Mouse (Mus musculus) heart, embryonic 16.5 days (tissue): ENCODE measurements around the gene Mt4. TPM values are rescaled to one million over a fixed set of nuclear protein-coding genes. Genes with fewer than 3 reads are reported as not detected.
A peak's percentile ranks its signal among the peaks of the same experiment; 100 is the strongest.

ENCODE experiments used
- ATAC-seq: fragments of 200-750 bp; cut with Nextera tagmentation; replicated peaks from 2 replicates; pipeline ENCODE4 v1.8.0; 2017; ENCODE audit warnings: moderate number of reproducible peaks; ENCODE audit not compliant: insufficient read depth, low FRiP score; ENCODE audit errors: extremely low read depth
- H3K27ac ChIP-seq: fragments of 300-500 bp; sonication (generic); 2 replicates; pipeline ENCODE4 v1.5.1; 2014; ENCODE audit warnings: mild to moderate bottlenecking, low read length, control low read depth, moderate library complexity
- H3K27me3 ChIP-seq: fragments of 300-500 bp; sonication (generic); 2 replicates; pipeline ENCODE4 v1.6.1; 2014; ENCODE audit warnings: low read length, mixed read lengths; ENCODE audit not compliant: control insufficient read depth, insufficient read depth
- H3K36me3 ChIP-seq: fragments of 300-500 bp; sonication (generic); 2 replicates; pipeline ENCODE4 v1.6.1; 2014; ENCODE audit not compliant: control insufficient read depth, insufficient read depth
- H3K4me1 ChIP-seq: fragments of 300-500 bp; sonication (generic); 2 replicates; pipeline ENCODE4 v1.6.1; 2014; ENCODE audit warnings: low read length, mixed read lengths; ENCODE audit not compliant: control insufficient read depth, insufficient read depth
- H3K4me2 ChIP-seq: fragments of 300-500 bp; sonication (generic); 2 replicates; pipeline ENCODE4 v1.6.1; 2014; ENCODE audit warnings: low read depth, mild to moderate bottlenecking, control low read depth, low read length
- H3K4me3 ChIP-seq: fragments of 300-500 bp; sonication (generic); 2 replicates; pipeline ENCODE4 v1.5.1; 2014; ENCODE audit warnings: mild to moderate bottlenecking, control low read depth, low read length
- H3K9ac ChIP-seq: fragments of 300-500 bp; sonication (generic); 2 replicates; pipeline ENCODE4 v1.6.1; 2014; ENCODE audit warnings: low read length, control low read depth
- H3K9me3 ChIP-seq: fragments of 300-500 bp; sonication (generic); replicated peaks from 2 replicates; pipeline ENCODE4 v1.6.1; 2016; ENCODE audit warnings: low read length; ENCODE audit not compliant: control insufficient read depth
- WGBS: fragments of 180-500 bp; shearing (Covaris S2); extraction: QIAGEN DNeasy Blood & Tissue Kit; methylation state at CpG from one replicate; pipeline ENCODE4 v1.1.7; 2014; 5-methylcytosine and 5-hydroxymethylcytosine counted together
- polyA plus RNA-seq: library from polyadenylated mRNA; unstranded; fragments of >200 nt; fragmentation: Nextera tagmentation; extraction: Ambion mirVana; gene quantifications from 2 replicates; pipeline ENCODE4 v1.2.1, GENCODE M21; 2015

Mt4 gene
- polyA plus RNA-seq, 1 experiment from 2014 or later = not detected

DNA sequence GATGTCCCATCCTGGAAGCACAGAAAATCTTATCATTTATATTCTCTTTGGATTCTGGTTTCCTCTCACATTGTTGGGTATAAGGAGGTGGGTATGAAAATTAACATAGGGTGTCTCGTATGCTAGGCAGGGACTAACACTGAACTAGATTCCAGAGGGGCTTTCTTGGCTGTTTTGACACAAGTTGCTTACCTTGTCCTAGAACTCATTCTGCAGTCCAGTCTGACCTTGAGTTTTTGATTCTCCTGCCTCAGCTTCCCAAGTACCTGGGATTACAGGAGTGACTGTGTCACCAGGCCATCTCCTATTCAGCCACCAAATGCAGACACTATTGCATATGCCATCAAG, 43.5 kb downstream of the Mt4 start:
- peak overlapping the region; percentile 95 for H3K27ac ChIP-seq

DNA sequence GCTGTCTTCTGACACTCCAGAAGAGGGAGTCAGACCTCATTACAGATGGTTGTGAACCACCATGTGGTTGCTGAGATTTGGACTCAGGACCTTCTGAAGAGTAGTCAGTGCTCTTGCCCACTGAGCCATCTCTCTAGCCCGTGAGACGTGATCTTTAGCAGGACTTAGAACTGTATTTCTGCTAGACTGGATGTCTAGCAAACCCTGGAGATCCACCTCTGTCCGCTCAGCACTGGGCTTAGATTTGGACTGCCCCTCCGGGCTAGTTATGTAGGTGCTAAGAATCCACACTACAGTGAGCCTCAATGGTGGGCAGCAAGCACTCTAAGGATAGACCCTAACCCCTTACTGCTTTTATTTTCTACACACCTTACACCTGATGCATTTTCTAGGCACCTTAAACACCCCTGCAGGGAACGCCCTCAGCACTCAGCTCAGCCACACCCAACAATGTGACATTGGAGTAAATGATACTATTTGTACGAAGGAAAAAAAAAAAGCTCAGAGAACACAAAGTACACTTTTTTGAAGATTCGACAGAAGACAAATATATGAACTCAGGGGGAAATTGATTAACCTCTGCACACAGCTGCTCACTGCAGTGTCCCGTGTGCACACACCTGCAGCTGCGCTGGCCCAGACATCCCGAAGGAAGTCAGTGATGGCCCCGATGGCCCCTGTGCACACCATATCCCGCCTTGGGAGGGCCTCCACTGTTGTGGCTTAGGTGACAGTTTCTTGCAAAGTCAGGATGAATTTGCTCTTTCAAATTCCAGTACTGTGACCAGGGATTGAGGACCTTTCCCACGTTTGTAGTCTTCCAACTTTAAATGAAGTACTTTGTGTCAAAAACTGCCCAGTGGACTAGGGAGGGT, 45.3 kb downstream of the Mt4 start:
- H3K4me3 ChIP-seq = peak overlapping the region; percentile 48
- ATAC-seq = no peak
- peaks cover 11% of the 10 kb centered on the region; the same call in 1 of the 2 replicates for H3K27me3 ChIP-seq
- no peaks in the 10 kb centered on the region for H3K36me3 ChIP-seq
- peak overlapping the region; percentile 61 for H3K9ac ChIP-seq
- H3K27ac ChIP-seq = 0 out of 2 replicates have a peak overlapping the region, but pooled peaks have one; percentile 38
- H3K4me1 ChIP-seq = peaks cover 27% of the 10 kb centered on the region
- WGBS = 71% methylated on average over 13 of the region's 13 CpGs
- H3K4me2 ChIP-seq = peak overlapping the region; percentile 61
- H3K9me3 ChIP-seq = no peaks in the 10 kb centered on the region

More for the DNA sequence above, 43.5 kb downstream of the Mt4 start:
- Histone ChIP-seq H3K4me2 (peak overlapping the region; percentile 80), H3K9ac (peak overlapping the region; percentile 89), H3K9me3 (no peaks in the 10 kb centered on the region), H3K27me3 (peaks cover 19% of the 10 kb centered on the region), H3K36me3 (no peaks in the 10 kb centered on the region), H3K4me1 (peaks cover 24% of the 10 kb centered on the region), H3K4me3 (peak overlapping the region; percentile 72)
- ATAC-seq = no peak
- WGBS = 88% methylated on average over 1 of the region's 1 CpGs

DNA sequence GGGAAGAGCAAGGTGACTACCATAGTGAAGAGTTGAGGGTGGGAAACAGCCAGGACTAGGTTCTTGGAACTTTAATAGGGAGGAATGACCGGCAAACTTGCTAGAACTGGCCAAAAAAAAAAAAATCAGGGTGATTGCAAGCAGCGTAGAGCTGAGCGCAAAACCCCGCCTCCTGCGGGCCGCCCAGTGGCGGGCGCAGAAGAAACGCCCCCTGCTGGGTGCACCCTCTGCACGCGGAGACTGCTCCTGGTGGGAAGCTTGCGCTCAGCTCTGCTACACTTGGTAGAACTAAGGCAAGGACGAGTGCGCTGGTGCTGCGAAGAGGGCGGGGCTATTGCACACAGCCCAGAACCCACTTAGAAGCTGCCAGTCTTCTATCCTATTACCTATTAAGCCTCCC, 46.1 kb downstream of the Mt4 start:
- Histone ChIP-seq H3K4me2 (peak overlapping the region; percentile 61), H3K36me3 (no peaks in the 10 kb centered on the region), H3K27ac (peak overlapping the region; percentile 38), H3K4me3 (peak overlapping the region; percentile 48), H3K27me3 (peaks cover 11% of the 10 kb centered on the region; the same call in 1 of the 2 replicates), H3K9me3 (no peaks in the 10 kb centered on the region), H3K4me1 (peaks cover 27% of the 10 kb centered on the region), H3K9ac (peak overlapping the region; percentile 61)
- WGBS = 0% methylated on average over 16 of the region's 16 CpGs
- peak; percentile 79 for ATAC-seq

DNA sequence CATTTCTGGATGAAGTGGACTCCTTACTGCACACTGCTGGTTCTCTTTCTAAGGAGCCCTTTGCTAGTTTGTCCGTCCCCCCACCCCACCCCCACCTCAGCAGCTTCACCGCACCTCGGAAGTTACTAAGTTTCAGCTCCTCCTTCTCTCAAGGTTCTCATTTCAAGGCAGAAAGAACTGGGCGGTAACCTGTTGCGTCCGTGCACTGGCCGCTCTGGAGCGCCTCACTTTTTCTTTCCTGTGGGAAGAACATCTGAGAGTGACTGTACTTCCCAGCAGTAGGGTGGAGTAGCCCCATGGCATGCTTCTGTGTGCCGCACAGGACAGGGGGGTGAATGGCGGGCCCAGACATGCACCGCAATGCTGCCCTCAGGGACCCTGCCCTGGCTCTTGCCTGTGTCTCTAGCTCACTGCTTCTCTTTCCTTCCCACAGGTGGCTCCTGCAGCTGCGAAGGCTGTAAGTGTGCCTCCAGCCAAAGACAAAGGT, 47.4 kb downstream of the Mt4 start:
- peaks cover 11% of the 10 kb centered on the region; the same call in 1 of the 2 replicates for H3K27me3 ChIP-seq
- no peak overlapping the region for H3K4me3 ChIP-seq
- no peak for ATAC-seq
- H3K36me3 ChIP-seq = no peaks in the 10 kb centered on the region
- no peak overlapping the region for H3K27ac ChIP-seq
- no peaks in the 10 kb centered on the region for H3K9me3 ChIP-seq
- peaks cover 24% of the 10 kb centered on the region for H3K4me1 ChIP-seq
- 46% methylated on average over 12 of the region's 12 CpGs for WGBS
- H3K9ac ChIP-seq = no peak overlapping the region
- no peak overlapping the region for H3K4me2 ChIP-seq

DNA sequence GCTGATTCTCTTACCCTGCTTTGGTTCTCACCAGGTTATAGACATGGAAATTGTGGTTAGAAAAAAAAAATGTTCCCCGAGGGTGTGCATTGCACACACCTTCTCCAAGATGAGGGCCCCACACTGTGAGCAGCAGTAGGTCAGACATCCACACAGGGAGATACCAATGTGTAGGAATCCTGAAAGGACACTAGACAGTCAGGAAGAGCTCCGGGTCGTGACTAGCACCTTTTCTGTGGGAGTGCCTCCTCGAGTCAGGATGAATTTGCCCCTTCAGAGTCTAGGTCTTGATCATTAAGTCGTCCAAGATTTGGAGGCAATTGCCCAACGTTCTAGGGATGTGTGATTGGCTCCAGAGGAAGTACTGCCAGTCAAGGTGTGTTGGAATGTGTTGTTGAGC, 48.8 kb downstream of the Mt4 start:
- H3K9me3 ChIP-seq = no peaks in the 10 kb centered on the region
- H3K9ac ChIP-seq = no peak overlapping the region
- WGBS = 63% methylated on average over 6 of the region's 6 CpGs
- ATAC-seq = no peak
- peaks cover 9% of the 10 kb centered on the region; the same call in 1 of the 2 replicates for H3K27me3 ChIP-seq
- H3K4me2 ChIP-seq = no peak overlapping the region
- H3K36me3 ChIP-seq = no peaks in the 10 kb centered on the region
- H3K4me1 ChIP-seq = peaks cover 18% of the 10 kb centered on the region
- H3K4me3 ChIP-seq = no peak overlapping the region
- no peak overlapping the region for H3K27ac ChIP-seq

DNA sequence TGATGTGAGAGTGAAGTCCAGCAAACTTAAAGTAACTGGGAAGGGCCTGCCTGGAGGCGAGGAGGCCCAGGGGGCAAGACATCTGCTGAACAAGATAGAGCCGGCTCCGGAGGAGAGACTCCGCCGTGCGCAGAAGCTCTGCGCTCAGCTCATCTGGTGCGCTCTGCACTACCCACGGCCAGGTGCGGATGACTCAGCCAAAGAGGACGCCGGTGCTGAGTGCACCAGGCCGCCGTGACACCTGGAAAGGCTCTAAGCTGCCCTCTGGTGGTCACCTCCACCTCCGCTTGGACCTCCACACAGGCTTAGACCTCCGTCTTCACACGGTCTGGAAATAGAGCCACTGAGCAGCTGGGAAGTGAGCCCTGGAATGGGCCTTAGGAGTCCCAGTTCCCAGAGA, 49.5 kb downstream of the Mt4 start:
- no peak overlapping the region; the same call in 1 of the 2 replicates for H3K4me3 ChIP-seq
- peaks cover 18% of the 10 kb centered on the region for H3K4me1 ChIP-seq
- no peak overlapping the region for H3K27ac ChIP-seq

DNA sequence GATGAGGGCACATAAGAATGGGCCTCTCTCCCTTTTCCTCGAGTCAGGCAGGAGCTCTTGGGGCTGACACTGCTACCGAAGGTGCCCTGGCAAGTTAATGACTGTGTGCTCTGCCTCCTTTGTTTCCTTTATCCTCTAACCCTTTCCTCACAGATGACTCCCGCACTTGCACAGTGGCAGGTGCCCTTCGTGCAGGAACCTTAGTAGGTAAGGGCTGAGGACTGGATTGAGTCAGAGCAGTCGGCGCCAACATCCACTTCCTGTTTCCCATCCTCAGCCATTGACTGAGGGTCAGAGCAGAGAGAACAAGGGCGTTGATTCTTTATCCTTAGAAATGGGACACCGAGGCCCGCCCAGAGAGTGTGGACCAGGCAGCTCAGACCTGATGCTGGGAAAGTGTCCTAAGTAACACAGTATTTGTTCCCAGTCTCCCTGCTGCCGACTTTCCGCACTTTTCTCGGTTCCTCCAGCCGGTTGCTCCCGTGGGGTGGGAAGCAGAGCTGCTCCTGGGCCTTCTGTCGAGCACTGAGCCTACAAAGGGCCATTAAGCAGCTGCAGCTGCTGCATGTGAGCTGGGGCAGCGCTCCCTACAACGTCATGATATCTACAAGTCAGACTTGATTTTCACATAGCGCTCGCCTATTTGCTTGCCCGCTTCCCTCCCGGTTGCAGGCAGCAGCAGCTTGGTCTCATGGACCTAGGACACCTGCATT, 50.4 kb downstream of the Mt4 start:
- Histone ChIP-seq H3K4me3 (no peak overlapping the region), H3K9ac (no peak overlapping the region), H3K9me3 (no peaks in the 10 kb centered on the region), H3K27me3 (peaks cover 9% of the 10 kb centered on the region; the same call in 1 of the 2 replicates), H3K4me1 (peaks cover 18% of the 10 kb centered on the region), H3K36me3 (no peaks in the 10 kb centered on the region), H3K27ac (no peak overlapping the region), H3K4me2 (no peak overlapping the region)
- no peak for ATAC-seq
- 48% methylated on average over 21 of the region's 21 CpGs for WGBS

More for the DNA sequence above, 49.5 kb downstream of the Mt4 start:
- peaks cover 9% of the 10 kb centered on the region; the same call in 1 of the 2 replicates for H3K27me3 ChIP-seq
- H3K36me3 ChIP-seq = no peaks in the 10 kb centered on the region
- ATAC-seq = peak; percentile 59
- 3% methylated on average over 17 of the region's 17 CpGs for WGBS
- H3K9ac ChIP-seq = peak overlapping the region; percentile 46
- peak overlapping the region; percentile 52 for H3K4me2 ChIP-seq
- H3K9me3 ChIP-seq = no peaks in the 10 kb centered on the region
